16 mouse cellular contexts compared by ENCODE assay signal in the genomic region with DNA sequence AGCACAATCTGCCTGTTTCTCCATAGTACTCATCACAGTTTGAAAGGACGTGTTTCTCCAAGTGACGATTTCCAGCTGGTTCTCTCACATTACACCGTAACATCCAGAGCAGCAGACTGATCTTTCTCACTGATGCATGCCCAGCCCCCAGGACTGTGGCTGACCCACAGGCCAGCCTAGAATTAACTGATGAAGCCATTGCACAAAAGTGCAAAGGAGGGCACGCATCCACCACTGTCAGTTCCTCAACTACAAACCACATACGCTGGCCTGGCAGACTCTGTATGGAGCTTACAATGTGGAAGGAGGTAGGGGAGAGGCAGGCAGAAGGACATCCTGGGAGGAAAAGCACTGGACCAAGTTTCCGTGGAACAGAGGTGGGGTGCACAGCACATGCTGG.
DNase-seq lines count a peak whose midpoint lies in the region; ATAC-seq and TF ChIP-seq lines count a peak whose summit lies in the region.
"Had no signal": no experiment of that assay in that cellular context is flagged by ENCODE, and none has a peak within 500 bp of the region (broad histone marks: within the 10 kb centered on the region; RNA-seq: fewer than 3 reads in every experiment).

No protein-coding gene starts in this region.

- no peaks in the 10 kb centered on the region for H3K27me3 ChIP-seq in heart, embryonic 11.5 days (ENCODE audit: control insufficient read depth, insufficient read depth, low read length)
- no peaks in the 10 kb centered on the region for H3K27me3 ChIP-seq in lung, embryonic 14.5 days (ENCODE audit: insufficient read depth, low read length)
- H3K27me3 ChIP-seq: hindbrain, embryonic 15.5 days had no signal

- DNase-seq in heart, postnatal 25 days (ENCODE audit: low spot score) = no peak
- peak; percentile 53 for DNase-seq in lung, embryonic 14.5 days
- DNase-seq in lung, adult 2 months = no peak
- DNase-seq in NIH3T3 (ENCODE audit: low read depth) = peak; percentile 22
- DNase-seq in right cerebral cortex, postnatal 14 days = no peak
- DNase-seq in urinary bladder, postnatal 4 days (ENCODE audit: low spot score in 2 of 2) = no peak
- DNase-seq: adrenal gland, adult 2 months; cerebellum, adult 8-10 months; heart, adult 11 months; kidney, postnatal 14 days; liver had no signal

- H3K4me3 ChIP-seq in heart, embryonic 11.5 days (ENCODE audit: low read depth, low read length) = no peak overlapping the region
- no peak overlapping the region for H3K4me3 ChIP-seq in lung, embryonic 14.5 days (ENCODE audit: low read depth, low read length)
- no peak overlapping the region for H3K4me3 ChIP-seq in lung, adult 2 months (replicated peaks; ENCODE audit: extremely low read depth, low read depth, low read length)
- H3K4me3 ChIP-seq: forebrain, embryonic 12.5 days; hindbrain, embryonic 15.5 days had no signal

- no peak overlapping the region for H3K9ac ChIP-seq in heart, embryonic 11.5 days (ENCODE audit: low read depth, low read length)
- H3K9ac ChIP-seq in lung, embryonic 14.5 days = no peak overlapping the region
- H3K9ac ChIP-seq: forebrain, embryonic 12.5 days; hindbrain, embryonic 15.5 days had no signal

- H3K4me1 ChIP-seq in heart, embryonic 11.5 days (ENCODE audit: control insufficient read depth, insufficient read depth, low read length) = peaks cover 71% of the 10 kb centered on the region
- peaks cover 4% of the 10 kb centered on the region; the same call in 1 of the 2 replicates for H3K4me1 ChIP-seq in lung, embryonic 14.5 days (ENCODE audit: insufficient read depth)
- H3K4me1 ChIP-seq in lung, adult 2 months (ENCODE audit: control insufficient read depth, insufficient read depth, low read length) = peaks cover 21% of the 10 kb centered on the region

- ATAC-seq in heart, embryonic 11.5 days (replicated peaks; ENCODE audit: insufficient number of reproducible peaks, low FRiP score, low TSS enrichment) = no peak
- no peak for ATAC-seq in lung, embryonic 14.5 days (ENCODE audit: insufficient read depth)
- peak; percentile 59 for ATAC-seq in granulocyte monocyte progenitor cell, adult 5-6 weeks (replicated peaks; ENCODE audit: poor library complexity, severe bottlenecking)
- ATAC-seq: intestine, embryonic 16.5 days had no signal

- TF ChIP-seq CTCF in lung, embryonic 14.5 days (IDR thresholded peaks at IDR 0.05; ENCODE audit: low read depth) = no peak
- no peak for TF ChIP-seq CTCF in lung, adult 2 months (IDR thresholded peaks at IDR 0.05; ENCODE audit: insufficient read depth, low read length)

- 0 out of 2 replicates have a peak overlapping the region, but pooled peaks have one; percentile 32 for H3K27ac ChIP-seq in heart, embryonic 11.5 days (ENCODE audit: low read depth, low read length)
- no peak overlapping the region for H3K27ac ChIP-seq in lung, embryonic 14.5 days (ENCODE audit: low read depth)
- H3K27ac ChIP-seq: forebrain, embryonic 12.5 days; hindbrain, embryonic 15.5 days had no signal

- H3K36me3 ChIP-seq in heart, embryonic 11.5 days (ENCODE audit: control insufficient read depth, insufficient read depth, low read length) = no peaks in the 10 kb centered on the region
- H3K36me3 ChIP-seq in lung, embryonic 14.5 days (ENCODE audit: insufficient read depth) = no peaks in the 10 kb centered on the region
- H3K36me3 ChIP-seq: forebrain, embryonic 12.5 days; hindbrain, embryonic 15.5 days had no signal

- no peak overlapping the region for H3K4me2 ChIP-seq in heart, embryonic 11.5 days
- no peak overlapping the region for H3K4me2 ChIP-seq in lung, embryonic 14.5 days
- H3K4me2 ChIP-seq: forebrain, embryonic 12.5 days; hindbrain, embryonic 15.5 days had no signal

- H3K9me3 ChIP-seq in heart, embryonic 11.5 days (replicated peaks; ENCODE audit: control insufficient read depth, low read length) = no peaks in the 10 kb centered on the region
- H3K9me3 ChIP-seq in lung, embryonic 14.5 days (ENCODE audit: low read depth, low read length) = no peaks in the 10 kb centered on the region
- H3K9me3 ChIP-seq: forebrain, embryonic 12.5 days; hindbrain, embryonic 15.5 days had no signal

- 36% methylated on average over 6 of the region's 6 CpGs for WGBS in heart, embryonic 11.5 days (ENCODE audit: insufficient replicate concordance)
- 42% methylated on average over 6 of the region's 6 CpGs for WGBS in lung, embryonic 14.5 days
- WGBS in lung, adult 2 months = 57% methylated on average over 6 of the region's 6 CpGs

- TF ChIP-seq POLR2A in lung, adult 2 months (IDR thresholded peaks at IDR 0.05; ENCODE audit: borderline replicate concordance, extremely low read depth, low read depth, low read length) = no peak

- intact Hi-C loops in heart, postnatal 25 days (cut with DNase I) = no loop called here

Comparison
In these comparisons a context has a peak if more than half of its experiments do, and no peak if none do; other contexts are left out.
1. DNase-seq: peak in lung, embryonic 14.5 days (single experiment) and NIH3T3 (single experiment); none in heart, postnatal 25 days (single experiment), lung, adult 2 months (single experiment), right cerebral cortex, postnatal 14 days (single experiment) and urinary bladder, postnatal 4 days (0 of 2).